Mouse (Mus musculus) testis, adult 2 months (tissue): ENCODE results near the gene Gsg1l. TPM values are rescaled to one million over a fixed set of nuclear protein-coding genes. Genes with fewer than 3 reads are reported as not detected.

Experiments
- H3K27ac ChIP-seq: fragments of 200-500 bp; 2 replicates; pipeline ENCODE4 v1.5.1; 2012; ENCODE audit warnings: low read depth, low read length; ENCODE audit not compliant: control insufficient read depth, insufficient read depth
- H3K27me3 ChIP-seq: fragments of 200-500 bp; 2 replicates; pipeline ENCODE4 v1.6.1; 2012; ENCODE audit warnings: mild to moderate bottlenecking, low read length, moderate library complexity; ENCODE audit not compliant: control insufficient read depth, insufficient read depth
- H3K36me3 ChIP-seq: fragments of 200-500 bp; 2 replicates; pipeline ENCODE4 v1.6.1; 2012; ENCODE audit warnings: mild to moderate bottlenecking, low read length; ENCODE audit not compliant: control insufficient read depth, insufficient read depth
- H3K4me1 ChIP-seq: fragments of 200-500 bp; 2 replicates; pipeline ENCODE4 v1.6.1; 2012; ENCODE audit warnings: low read length; ENCODE audit not compliant: control insufficient read depth, insufficient read depth
- H3K4me3 ChIP-seq: fragments of 200-500 bp; 2 replicates; pipeline ENCODE4 v1.5.1; 2012; ENCODE audit warnings: low read depth, mild to moderate bottlenecking, low read length, moderate library complexity, mixed read lengths; ENCODE audit not compliant: control insufficient read depth
- CTCF ChIP-seq: fragments of 200-500 bp; IDR thresholded peaks from 2 replicates; pipeline ENCODE4 v1.5.1; 2012; ENCODE audit warnings: low read depth, mild to moderate bottlenecking, inconsistent platforms, low read length, moderate library complexity; ENCODE audit not compliant: control insufficient read depth, insufficient read depth, insufficient replicate concordance
- POLR2A ChIP-seq: fragments of 200-500 bp; IDR thresholded peaks from 2 replicates; pipeline ENCODE4 v1.6.1; 2012; ENCODE audit warnings: low read depth, mild to moderate bottlenecking, inconsistent platforms, low read length, moderate library complexity; ENCODE audit not compliant: control insufficient read depth
- polyA plus RNA-seq: library from polyadenylated mRNA; depleted of rRNA; stranded (reverse); fragments of >200 nt; gene quantifications from 2 replicates; pipeline ENCODE4 v1.2.3, GENCODE M21; 2012

The Gsg1l gene
- polyA plus RNA-seq, 1 experiment, result 0.52 TPM

DNA sequence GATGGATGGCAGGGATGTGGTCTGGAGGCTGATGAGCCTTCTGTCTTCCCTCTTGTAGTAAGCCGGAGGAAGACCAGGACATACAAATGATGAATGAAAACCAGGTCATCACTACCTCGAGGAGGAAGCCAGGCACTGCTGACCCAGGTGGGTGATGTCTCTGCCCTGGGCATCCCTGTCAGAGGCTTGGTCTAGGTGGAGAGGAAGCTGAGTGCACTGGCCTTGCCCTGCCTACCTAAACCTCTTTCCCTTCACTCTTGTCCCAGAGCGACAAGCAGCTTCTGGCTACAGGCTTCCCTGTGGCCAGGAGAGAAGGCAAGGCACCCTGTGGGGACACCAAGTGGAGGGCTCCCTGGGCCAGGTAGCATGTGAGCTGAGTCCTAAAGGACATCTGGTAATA is 209.3 kb downstream of the Gsg1l start:
- no peaks in the 10 kb centered on the region for H3K4me1 ChIP-seq
- TF ChIP-seq CTCF (no peak), POLR2A (no peak)
- H3K27ac ChIP-seq, result no peak overlapping the region
- no peak overlapping the region for H3K4me3 ChIP-seq
- no peaks in the 10 kb centered on the region for H3K27me3 ChIP-seq
- H3K36me3 ChIP-seq, result no peaks in the 10 kb centered on the region

DNA sequence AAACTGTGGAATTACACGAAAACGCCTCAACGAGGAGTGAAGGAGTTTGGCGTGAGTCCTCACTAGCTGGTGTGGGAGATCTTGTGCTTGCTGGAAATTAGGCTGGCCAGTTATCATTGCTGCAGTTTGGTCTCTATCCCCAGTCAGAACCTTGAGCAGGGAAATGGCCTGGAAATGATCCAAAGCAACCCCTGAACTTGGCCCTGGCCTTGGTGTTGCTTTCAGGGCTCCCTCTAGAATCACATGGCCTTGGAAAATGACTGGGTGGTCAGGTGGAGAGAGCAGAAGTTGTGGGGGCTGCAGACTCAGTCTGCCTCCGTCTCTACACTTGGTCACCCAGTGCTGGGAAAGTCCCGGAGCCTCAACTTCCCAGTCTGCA is 210.0 kb downstream of the Gsg1l start:
- no peak for TF ChIP-seq CTCF
- no peak for TF ChIP-seq POLR2A
- Histone ChIP-seq H3K27ac (no peak overlapping the region), H3K36me3 (no peaks in the 10 kb centered on the region; the same call in 1 of the 2 replicates), H3K27me3 (no peaks in the 10 kb centered on the region), H3K4me3 (no peak overlapping the region), H3K4me1 (no peaks in the 10 kb centered on the region)

DNA sequence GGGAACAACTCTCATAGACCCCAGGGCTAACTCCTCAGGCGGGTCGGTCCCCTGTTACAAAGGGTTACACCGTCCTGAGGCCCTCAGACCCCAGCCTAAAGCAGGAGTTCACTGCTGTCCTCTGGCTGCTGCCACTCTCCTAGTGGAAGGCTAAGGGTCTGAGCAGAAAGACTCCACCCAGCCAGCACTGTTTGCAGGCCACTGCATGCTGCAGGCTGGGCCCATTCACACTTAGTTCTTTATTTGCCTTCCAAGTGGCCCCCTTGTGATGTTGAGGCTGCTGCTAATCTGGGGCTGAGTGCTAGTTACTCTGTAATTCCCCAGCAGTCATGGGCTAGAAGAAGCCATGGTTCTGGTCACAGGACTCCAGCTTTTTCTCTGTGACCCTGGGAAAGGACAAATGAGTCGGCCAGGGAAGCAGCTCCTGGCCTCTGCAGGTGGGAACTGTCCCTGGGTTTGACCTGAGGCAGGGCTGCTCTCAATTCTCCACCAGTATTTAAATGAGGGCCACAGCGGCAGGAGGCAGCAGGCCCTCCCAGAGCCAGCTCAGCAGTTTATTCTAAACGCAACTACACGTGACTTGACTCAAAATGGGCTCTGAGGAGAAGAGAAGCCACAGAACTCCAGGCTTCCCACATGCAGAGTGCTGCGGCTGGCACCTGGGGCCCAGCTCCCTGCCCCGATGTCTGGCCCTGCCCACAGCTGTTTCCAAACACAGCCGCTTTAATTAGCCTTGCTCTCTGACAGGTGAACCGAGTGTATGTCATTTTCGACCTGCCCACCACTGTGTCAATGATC is 210.6 kb downstream of the Gsg1l start:
- no peaks in the 10 kb centered on the region for H3K4me1 ChIP-seq
- H3K27ac ChIP-seq, result no peak overlapping the region

DNA sequence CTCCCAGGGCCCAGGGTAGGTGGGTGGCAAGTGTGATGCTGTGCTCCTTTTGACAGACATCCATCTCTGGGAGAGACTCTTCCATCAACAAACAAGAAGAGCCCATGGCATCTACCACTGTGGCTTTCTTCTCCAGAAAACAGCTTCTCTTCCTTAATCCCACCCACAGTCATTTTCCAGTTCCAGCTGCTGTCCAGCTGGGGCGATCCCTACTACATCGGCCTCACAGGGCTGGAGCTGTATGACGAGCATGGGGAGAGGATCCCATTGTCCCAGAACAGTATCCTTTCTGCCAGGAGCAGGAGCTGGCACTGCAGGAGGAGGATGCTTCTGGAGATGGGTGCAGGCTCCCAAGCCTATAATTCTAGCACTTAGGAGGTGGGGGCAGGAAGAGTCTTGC is 213.6 kb downstream of the Gsg1l start:
- Histone ChIP-seq H3K36me3 (no peaks in the 10 kb centered on the region; the same call in 1 of the 2 replicates), H3K4me3 (no peak overlapping the region), H3K27me3 (no peaks in the 10 kb centered on the region), H3K4me1 (no peaks in the 10 kb centered on the region), H3K27ac (no peak overlapping the region)
- no peak for TF ChIP-seq CTCF

More for the DNA sequence above, 210.6 kb downstream of the Gsg1l start:
- TF ChIP-seq POLR2A, result no peak
- no peak for TF ChIP-seq CTCF
- H3K36me3 ChIP-seq, result no peaks in the 10 kb centered on the region; the same call in 1 of the 2 replicates
- H3K4me3 ChIP-seq, result no peak overlapping the region
- no peaks in the 10 kb centered on the region for H3K27me3 ChIP-seq

DNA sequence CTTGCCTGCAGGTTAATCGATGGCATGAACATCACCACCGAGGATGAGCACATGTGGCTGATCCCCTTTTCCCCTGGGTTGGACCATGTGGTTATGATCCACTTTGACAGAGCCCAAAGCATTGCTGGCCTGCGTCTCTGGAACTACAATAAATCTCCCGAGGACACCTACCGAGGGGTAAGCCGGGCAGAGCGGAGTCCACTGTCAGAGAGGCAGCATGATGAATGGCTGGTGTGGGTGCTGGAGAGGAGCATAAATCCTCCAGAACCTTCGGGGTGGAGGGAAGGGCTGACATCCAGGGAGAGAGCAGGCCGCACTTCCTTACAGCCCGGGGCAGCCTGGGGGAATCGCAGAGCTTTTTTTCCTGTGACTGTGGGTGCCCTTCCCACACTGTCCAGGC is 217.0 kb downstream of the Gsg1l start:
- H3K4me1 ChIP-seq, result no peaks in the 10 kb centered on the region
- no peaks in the 10 kb centered on the region for H3K27me3 ChIP-seq
- TF ChIP-seq CTCF, result no peak
- no peak for TF ChIP-seq POLR2A
- no peak overlapping the region for H3K27ac ChIP-seq
- no peaks in the 10 kb centered on the region; the same call in none of the 2 replicates for H3K36me3 ChIP-seq
- no peak overlapping the region for H3K4me3 ChIP-seq

DNA sequence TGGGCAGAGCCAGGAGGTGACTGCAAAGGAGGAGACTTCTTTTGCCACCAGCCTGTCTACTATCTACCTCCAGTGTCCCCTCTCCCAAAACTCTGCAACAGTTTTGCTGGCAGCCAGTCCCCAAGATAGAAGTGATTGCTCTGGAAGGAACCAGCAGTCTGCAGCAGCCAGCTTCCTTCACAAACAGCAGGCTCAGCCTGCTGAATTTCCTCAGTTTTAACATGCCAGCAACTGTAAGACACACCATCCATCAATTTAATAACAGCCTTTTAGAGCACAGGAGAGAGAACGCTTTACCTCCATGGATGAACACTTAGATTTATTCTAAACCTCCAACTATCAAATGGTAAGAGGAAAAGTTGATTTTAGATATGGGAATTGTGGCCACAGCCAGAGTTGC is 218.2 kb downstream of the Gsg1l start:
- no peak overlapping the region for H3K27ac ChIP-seq
- no peaks in the 10 kb centered on the region for H3K4me1 ChIP-seq
- TF ChIP-seq POLR2A, result no peak
- no peak for TF ChIP-seq CTCF
- H3K36me3 ChIP-seq, result no peaks in the 10 kb centered on the region; the same call in none of the 2 replicates
- no peaks in the 10 kb centered on the region for H3K27me3 ChIP-seq
- no peak overlapping the region for H3K4me3 ChIP-seq

DNA sequence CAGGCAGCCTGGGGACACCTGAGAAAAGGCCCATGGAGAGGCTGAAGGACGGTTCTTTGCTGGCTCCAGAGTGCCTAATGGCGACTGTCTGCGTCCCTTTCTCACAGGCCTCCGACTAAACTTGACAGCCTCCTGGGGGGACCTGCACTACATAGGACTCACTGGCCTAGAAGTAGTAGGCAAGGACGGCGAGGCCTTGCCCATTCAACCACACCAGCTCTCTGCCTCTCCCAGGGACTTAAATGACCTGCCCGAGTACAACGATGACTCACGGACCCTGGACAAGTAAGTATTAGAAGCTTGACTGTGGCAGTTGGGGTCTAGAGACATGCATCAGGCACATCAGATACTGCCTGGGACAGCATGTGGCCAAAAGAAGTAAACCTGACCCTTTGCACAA is 221.8 kb downstream of the Gsg1l start:
- H3K27ac ChIP-seq, result no peak overlapping the region
- H3K27me3 ChIP-seq, result no peaks in the 10 kb centered on the region
- no peak overlapping the region for H3K4me3 ChIP-seq
- TF ChIP-seq POLR2A (no peak), CTCF (no peak)
- H3K36me3 ChIP-seq, result no peaks in the 10 kb centered on the region; the same call in 1 of the 2 replicates
- H3K4me1 ChIP-seq, result no peaks in the 10 kb centered on the region
